Mouse (Mus musculus): Measurements from ENCODE around the gene Lect2. TPM values are rescaled to one million over a fixed set of nuclear protein-coding genes. Genes with fewer than 3 reads are reported as not detected.

The Lect2 gene
- total RNA-seq, 1 experiment from 2014 or later: not detected

DNA sequence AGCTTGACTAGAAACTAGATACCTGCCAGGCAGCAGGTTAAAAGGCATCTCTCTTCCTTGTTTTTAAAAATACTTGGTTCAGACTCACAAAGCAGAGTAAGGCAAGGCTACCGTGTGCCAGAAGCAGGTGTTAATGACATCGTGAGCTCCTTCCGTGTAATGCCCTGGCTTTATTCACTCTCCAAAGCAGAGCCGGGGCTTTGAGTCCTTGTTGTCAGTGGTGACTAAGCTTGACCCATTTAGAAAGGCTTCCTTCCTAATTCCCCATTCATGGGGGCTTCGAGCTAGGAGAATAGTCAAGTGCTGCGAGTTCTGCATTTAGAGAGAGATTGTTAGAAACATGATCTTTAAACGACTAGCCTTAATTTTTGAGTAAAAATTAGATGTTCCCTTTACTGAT is 31.5 kb downstream of the Lect2 start:
- no peak for ATAC-seq (replicated peaks; ENCODE audit: low read depth, poor library complexity, severe bottlenecking)

DNA sequence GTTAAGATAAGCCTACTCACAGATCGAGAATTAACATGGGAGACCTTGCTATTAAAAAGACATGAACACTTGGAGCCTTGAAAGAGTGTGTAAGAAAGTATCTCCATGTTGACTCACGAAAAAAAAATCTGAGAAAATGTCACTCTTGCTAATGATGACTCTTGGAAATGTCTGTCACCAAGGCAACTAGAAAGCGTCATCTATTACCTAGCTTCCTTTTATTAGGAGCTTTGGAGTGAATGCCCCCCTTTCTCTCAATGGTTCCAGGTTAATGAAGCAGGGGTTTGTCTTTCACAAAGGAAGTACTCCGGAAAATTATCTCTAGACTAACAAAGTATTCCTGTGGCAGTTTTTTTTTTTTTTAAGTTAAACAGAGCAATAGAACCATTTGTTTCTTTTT is 32.0 kb downstream of the Lect2 start:
- no peak for ATAC-seq (replicated peaks; ENCODE audit: low read depth, poor library complexity, severe bottlenecking)

DNA sequence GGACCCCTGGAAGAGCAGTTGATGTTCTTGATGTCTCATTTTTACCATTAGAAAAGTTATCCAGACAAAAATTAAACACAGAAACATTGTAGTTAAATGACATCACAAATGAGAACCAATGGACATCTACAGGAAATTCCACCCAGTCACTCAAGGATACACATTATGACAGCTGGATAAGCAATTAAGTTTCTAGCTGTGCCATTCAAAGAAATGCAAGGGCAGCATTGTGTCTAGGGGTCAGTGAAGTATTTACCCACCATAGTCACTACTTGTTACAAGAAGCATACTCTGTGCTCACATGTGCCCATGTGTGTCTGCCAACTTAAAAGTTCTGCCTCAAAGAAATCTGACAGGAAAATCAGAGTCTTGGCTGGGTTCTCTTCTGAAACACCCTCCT is 34.7 kb downstream of the Lect2 start:
- ATAC-seq (replicated peaks; ENCODE audit: low read depth, poor library complexity, severe bottlenecking): no peak

DNA sequence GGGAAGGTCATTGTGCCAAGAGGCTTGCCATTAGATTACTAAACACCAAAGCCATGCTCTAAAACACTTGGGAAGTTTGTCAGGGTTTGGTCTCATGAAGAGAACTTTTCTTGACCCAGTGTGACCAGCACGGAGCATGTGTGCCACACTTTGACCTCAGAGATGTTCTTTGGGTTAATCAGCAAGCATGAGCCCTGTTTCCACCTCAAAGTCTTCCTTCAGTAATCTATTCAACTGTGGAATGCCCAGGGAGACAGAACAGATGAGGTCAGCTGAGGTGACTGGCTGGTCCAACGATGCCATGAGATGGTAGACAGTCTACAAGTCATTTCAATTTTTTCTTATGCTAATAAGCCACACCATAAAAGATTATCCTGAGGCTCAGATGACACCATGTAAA is 38.5 kb downstream of the Lect2 start:
- ATAC-seq (replicated peaks; ENCODE audit: low read depth, poor library complexity, severe bottlenecking): no peak

DNA sequence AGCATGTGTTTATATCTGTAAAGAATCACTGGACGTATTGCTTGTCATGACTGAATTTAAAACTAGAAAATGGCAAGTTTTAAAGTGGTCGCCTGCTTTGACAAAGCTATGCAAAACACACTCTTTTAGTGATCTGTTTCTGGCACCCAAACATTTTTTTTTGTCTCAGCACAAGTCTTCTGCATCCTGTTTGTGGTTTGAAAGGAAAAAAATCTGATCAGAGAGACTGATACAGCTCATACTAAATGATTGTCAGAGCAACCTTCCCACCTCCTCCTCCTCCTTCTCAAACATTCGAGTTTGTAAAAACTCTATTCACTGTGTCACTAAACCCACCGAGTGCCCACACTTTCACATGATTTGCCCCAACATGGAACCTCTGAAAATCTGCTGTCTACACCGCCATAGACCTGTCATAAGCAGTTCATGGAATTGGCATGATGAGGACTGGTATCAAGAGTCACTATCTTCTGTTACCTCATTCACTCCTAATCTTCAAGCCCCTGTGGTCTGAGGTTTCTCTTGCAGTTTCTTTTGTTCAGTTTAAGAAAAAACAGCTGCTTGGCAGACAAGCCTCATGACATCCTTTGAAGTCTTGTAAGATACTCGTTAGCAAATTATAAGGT is 41.3 kb downstream of the Lect2 start:
- peak; percentile 73 for ATAC-seq (replicated peaks; ENCODE audit: low read depth, poor library complexity, severe bottlenecking)

DNA sequence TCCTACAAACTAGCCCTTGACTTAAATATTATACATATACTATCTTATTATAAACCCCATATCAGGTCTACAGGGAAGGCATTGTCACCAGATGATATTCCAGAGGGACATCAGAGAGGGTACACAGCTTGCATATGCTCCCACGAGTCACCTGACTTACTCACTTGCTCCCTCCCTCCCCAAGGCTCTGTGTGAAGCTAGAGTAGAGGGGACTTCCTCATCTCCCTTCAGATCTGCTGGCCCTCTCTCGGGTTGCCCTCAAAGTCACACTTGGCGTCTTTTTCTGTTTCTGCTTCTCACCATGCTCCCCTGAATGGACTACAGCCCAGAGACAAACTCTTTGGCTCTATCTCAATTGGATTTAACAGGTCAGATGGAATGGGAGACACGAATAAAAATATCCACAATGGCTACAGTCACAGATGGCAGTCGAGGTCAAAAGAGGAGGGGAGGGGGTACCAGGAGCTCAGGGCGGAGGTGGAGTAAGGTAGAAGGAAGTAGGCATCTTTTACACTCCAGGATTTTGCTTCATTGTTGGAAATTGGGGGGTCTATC is 46.4 kb downstream of the Lect2 start:
- ATAC-seq (replicated peaks; ENCODE audit: low read depth, poor library complexity, severe bottlenecking): 0 out of 2 replicates have a peak, but pooled peaks have one; percentile 22

DNA sequence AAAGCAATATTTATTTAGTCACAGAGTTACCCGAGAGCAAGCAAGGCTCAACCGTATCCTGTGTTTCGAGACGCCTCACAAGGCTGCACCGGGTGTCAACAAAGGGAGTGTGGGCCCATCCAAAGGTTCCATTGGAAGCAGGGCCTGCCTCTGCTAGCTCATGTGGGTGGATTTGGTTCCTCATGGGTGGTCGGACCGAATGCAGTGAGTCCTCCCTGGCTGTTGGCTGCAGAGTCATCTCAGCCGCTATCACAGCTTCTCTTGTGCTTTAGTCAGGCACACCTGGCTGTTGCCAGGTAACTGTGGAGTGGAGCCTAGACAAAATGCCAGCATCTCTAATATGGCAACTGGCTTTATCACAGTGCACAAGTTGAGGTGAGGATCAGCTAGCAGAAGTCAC is 47.7 kb downstream of the Lect2 start:
- no peak for ATAC-seq (replicated peaks; ENCODE audit: low read depth, poor library complexity, severe bottlenecking)

DNA sequence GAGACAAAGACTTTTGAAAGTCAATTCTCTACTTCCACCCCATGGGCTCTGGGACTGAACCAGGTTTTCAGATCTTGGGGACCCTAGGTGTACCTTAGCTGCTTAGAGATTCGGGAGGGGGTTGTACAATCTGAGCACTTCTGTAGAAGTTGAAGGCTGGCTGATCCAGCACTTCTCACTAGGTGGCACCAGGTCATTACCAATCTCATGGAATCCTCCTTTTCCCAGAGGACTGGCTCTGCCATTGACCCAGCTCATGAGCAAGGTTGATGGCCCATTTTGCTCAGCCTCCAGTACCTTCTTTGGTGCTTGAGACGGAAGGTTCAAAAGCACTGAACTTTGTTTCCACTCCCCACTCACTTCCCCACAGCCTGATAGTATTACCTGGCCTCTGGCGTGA is 48.2 kb downstream of the Lect2 start:
- no peak for ATAC-seq (replicated peaks; ENCODE audit: low read depth, poor library complexity, severe bottlenecking)

DNA sequence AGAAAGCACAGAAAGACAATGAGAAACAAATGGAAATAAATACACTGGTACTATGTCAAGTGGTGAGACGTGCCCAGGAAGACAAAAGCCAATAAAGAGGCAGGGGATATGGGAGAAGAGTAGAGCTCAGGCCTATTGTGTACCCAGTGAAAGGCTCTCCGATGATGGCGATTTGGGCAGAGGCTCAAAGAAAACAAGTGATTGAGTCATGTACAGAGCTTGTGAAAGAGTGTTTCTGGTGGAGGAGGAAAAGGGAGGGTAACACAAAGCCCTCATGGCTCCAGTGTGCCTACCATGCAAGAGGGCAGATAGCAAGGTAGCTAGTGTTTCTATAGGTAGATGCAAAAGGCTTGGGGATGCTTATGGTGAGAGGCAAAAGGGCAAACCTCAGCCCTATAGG is 53.9 kb downstream of the Lect2 start:
- no peak for ATAC-seq (replicated peaks; ENCODE audit: low read depth, poor library complexity, severe bottlenecking)

Other genes starting within 250 kb of the Lect2 start
- not detected in 2 replicates for gene Gm3045, start 121.9 kb downstream of the Lect2 start, total RNA-seq (2017)
- not detected in 2 replicates for gene Slc25a48, start 110.1 kb downstream of the Lect2 start, total RNA-seq (2017)
- gene Il9, start 66.3 kb downstream of the Lect2 start, total RNA-seq (2017): not detected in 2 replicates
- not detected in 2 replicates for gene Fbxl21, start 26.0 kb downstream of the Lect2 start, total RNA-seq (2017)
- 5.5 and 7.2 TPM in 2 replicates for gene Tgfbi, start 61.0 kb upstream of the Lect2 start, total RNA-seq (2017)
- 29.6 and 30.8 TPM in 2 replicates for gene Smad5, start 154.5 kb upstream of the Lect2 start, total RNA-seq (2017)
- not detected in 2 replicates for gene Gm45623, start 205.3 kb upstream of the Lect2 start, total RNA-seq (2017)